Mouse (Mus musculus) hindbrain, embryonic 11.5 days (tissue): ENCODE data around the gene Tpi1. TPM values are rescaled to one million over a fixed set of nuclear protein-coding genes. Genes with fewer than 3 reads are reported as not detected.

Experiments used
- ATAC-seq: fragments of 200-750 bp; cut with Nextera tagmentation; 2 replicates; pipeline ENCODE4 v1.8.0; 2017; ENCODE audit warnings: mild to moderate bottlenecking, moderate TSS enrichment, moderate library complexity; ENCODE audit not compliant: low FRiP score
- DNase-seq: peaks from one replicate; pipeline ENCODE4 v3.0.0-alpha.2; 2015; ENCODE audit warnings: low spot score
- H3K27ac ChIP-seq: fragments of 300-500 bp; sonication (generic); 2 replicates; pipeline ENCODE4 v1.5.1; 2014; ENCODE audit warnings: mild to moderate bottlenecking, low read depth, low read length
- H3K27me3 ChIP-seq: fragments of 300-500 bp; sonication (generic); 2 replicates; pipeline ENCODE4 v1.6.1; 2014; ENCODE audit warnings: mild to moderate bottlenecking, low read length, moderate library complexity, mixed read lengths; ENCODE audit not compliant: control insufficient read depth, insufficient read depth
- H3K36me3 ChIP-seq: fragments of 300-500 bp; sonication (generic); 2 replicates; pipeline ENCODE4 v1.6.1; 2014; ENCODE audit warnings: mild to moderate bottlenecking, low read length, moderate library complexity, mixed read lengths; ENCODE audit not compliant: control insufficient read depth, insufficient read depth
- H3K4me1 ChIP-seq: fragments of 300-500 bp; sonication (generic); replicated peaks from 2 replicates; pipeline ENCODE4 v1.6.1; 2014; ENCODE audit warnings: low read length, mixed read lengths; ENCODE audit not compliant: control insufficient read depth, insufficient read depth
- H3K4me2 ChIP-seq: fragments of 300-500 bp; sonication (generic); replicated peaks from 2 replicates; pipeline ENCODE4 v1.6.1; 2014; ENCODE audit warnings: mild to moderate bottlenecking, low read depth, low read length
- H3K4me3 ChIP-seq: fragments of 300-500 bp; sonication (generic); 2 replicates; pipeline ENCODE4 v1.5.1; 2014; ENCODE audit warnings: low read depth, low read length
- H3K9ac ChIP-seq: fragments of 300-500 bp; sonication (generic); 2 replicates; pipeline ENCODE4 v1.6.1; 2014; ENCODE audit warnings: low read depth, low read length
- H3K9me3 ChIP-seq: fragments of 300-500 bp; sonication (generic); 2 replicates; pipeline ENCODE4 v1.6.1; 2016; ENCODE audit warnings: low read length; ENCODE audit not compliant: control insufficient read depth
- WGBS: fragments of 180-500 bp; shearing (Covaris S2); extraction: QIAGEN DNeasy Blood & Tissue Kit; methylation state at CpG from one replicate; pipeline ENCODE4 v1.1.7; 2014; 5-methylcytosine and 5-hydroxymethylcytosine counted together
- polyA plus RNA-seq: library from polyadenylated mRNA; unstranded; fragments of >200 nt; fragmentation: Nextera tagmentation; extraction: Ambion mirVana; gene quantifications from 2 replicates; pipeline ENCODE4 v1.2.1, GENCODE M21; 2014

Gene Tpi1
- polyA plus RNA-seq, 1 experiment from 2014 or later = 618 TPM

GRCm38 (mm10) chr6:124857840-124858530 lies 43.9 kb upstream of the Tpi1 start:
- H3K27me3 ChIP-seq = no peaks in the 10 kb centered on the region
- H3K36me3 ChIP-seq = no peaks in the 10 kb centered on the region
- H3K9me3 ChIP-seq = no peaks in the 10 kb centered on the region
- no peak for ATAC-seq
- peaks cover 15% of the 10 kb centered on the region for H3K4me1 ChIP-seq
- peak overlapping the region; percentile 95 for H3K4me2 ChIP-seq
- H3K9ac ChIP-seq = peak overlapping the region; percentile 97
- WGBS = 23% methylated on average over 26 of the region's 26 CpGs
- no peak for DNase-seq
- H3K4me3 ChIP-seq = peak overlapping the region; percentile 73
- peak overlapping the region; percentile 94; the same call in 1 of the 2 replicates for H3K27ac ChIP-seq

DNA sequence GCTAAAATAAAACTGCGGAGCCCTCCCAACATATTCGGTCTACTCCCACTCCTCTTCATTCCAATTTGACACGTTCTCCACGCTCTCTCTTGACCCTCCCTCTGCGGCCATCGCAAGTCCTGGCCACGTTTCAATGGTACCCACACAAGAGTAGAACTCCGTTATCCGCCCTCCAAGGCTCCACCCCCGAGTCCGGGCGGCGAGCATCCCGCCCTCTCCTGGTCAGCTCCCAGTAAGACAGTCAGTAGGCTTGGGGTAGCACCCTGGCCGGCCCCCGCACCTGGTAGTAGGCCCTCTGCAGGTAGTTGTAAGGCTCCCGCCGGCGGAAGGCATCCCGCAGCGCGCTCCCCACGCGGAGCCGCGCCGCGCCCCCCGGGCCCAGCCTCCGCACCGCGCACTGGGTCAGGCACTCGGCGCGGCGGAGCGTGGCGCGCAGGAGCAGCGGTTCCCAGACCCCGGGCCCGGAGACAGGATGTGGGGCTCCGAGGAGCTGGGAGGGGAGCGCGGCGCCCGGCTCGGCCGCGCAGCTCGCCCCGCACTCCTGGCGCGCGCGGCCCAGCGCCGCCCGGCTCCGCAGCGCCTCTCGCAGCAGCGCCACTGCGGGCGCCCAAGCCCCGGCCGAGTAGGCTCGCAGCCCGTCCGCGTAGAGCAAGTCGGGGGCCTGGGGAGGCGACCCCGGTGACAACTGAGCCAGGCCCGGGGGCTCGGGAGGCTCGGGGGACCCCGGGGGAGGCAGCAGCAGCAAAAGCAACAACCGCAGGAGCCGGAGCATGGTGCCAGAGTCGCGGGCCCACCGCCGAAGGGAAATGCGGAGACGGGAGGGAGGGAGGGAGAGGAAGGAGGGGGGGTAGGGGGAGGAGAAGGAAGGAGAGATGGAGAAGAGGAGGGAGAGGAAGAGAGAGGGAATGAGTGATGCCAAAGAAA lies 43.1 kb upstream of the Tpi1 start, which contains the start of gene P3h3:
Gene P3h3, minus strand, starts transcription at position 837 of the 924 bp plus-strand sequence.
- Histone ChIP-seq H3K9ac (peak within 1 kb of the TSS; percentile 97), H3K9me3 (no peaks in the 10 kb centered on the region), H3K4me2 (peak within 1 kb of the TSS; percentile 95), H3K4me3 (peak within 1 kb of the TSS; percentile 73), H3K27ac (peak within 1 kb of the TSS; percentile 94), H3K4me1 (peaks cover 11% of the 10 kb centered on the region), H3K36me3 (no peaks in the 10 kb centered on the region), H3K27me3 (no peaks in the 10 kb centered on the region)
- under 1% methylated on average over 74 of the region's 86 CpGs for WGBS
- DNase-seq (peak; percentile 90), ATAC-seq (peak; percentile 88)

DNA sequence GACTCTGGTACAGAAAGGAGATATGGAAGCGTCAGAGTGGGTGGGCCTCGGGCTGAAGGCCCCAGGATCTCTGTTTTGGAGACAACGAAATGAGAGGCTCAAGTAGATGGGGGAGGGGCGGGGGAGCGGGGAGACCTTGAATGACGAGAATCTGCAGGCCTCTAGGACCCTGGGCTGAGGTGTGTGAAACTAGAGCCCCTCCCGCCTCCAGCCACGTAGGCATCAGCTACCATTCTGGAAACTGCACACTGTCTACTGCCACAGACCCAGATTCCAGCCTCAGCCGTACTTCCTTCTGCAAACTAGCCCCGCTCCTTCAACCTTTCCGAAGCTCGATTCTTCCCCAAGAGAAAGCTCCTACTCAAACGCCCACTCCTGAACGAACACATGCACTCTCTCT lies 42.2 kb upstream of the Tpi1 start:
- DNase-seq = peak; percentile 74
- Histone ChIP-seq H3K27me3 (no peaks in the 10 kb centered on the region), H3K4me3 (peak overlapping the region; percentile 73), H3K36me3 (no peaks in the 10 kb centered on the region), H3K4me2 (peak overlapping the region; percentile 95), H3K27ac (peak overlapping the region; percentile 94; the same call in 1 of the 2 replicates), H3K4me1 (peaks cover 3% of the 10 kb centered on the region; the same call in 1 of the 2 replicates), H3K9ac (peak overlapping the region; percentile 97; the same call in 1 of the 2 replicates), H3K9me3 (no peaks in the 10 kb centered on the region)
- WGBS = 11% methylated on average over 13 of the region's 14 CpGs
- peak; percentile 41 for ATAC-seq

DNA sequence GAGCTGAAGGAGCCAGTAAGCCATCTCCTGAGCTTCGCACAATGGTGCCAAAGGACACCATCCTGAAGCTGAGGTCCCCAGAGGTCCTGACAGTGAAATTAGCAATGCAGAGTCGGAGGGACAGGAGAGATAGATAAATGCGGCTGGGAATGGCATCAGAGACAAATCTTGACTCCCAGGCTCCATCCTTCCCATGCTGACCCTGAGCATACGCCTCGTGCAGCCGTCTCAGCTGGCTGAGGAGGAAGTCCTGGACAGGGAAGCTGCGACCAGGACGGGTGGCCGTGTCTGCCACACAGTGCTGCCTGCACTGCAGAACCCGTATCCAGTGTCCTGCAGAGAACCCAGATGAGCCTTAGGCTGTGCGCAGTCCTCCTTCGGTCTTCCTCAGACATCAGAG lies 40.6 kb upstream of the Tpi1 start:
- H3K27me3 ChIP-seq = no peaks in the 10 kb centered on the region
- no peaks in the 10 kb centered on the region for H3K9me3 ChIP-seq
- ATAC-seq (no peak), DNase-seq (no peak)
- no peak overlapping the region for H3K4me3 ChIP-seq
- H3K4me1 ChIP-seq = 0 out of 2 replicates have a peak, but pooled peaks cover 2% of the 10 kb centered on the region
- H3K4me2 ChIP-seq = no peak overlapping the region
- H3K36me3 ChIP-seq = no peaks in the 10 kb centered on the region
- WGBS = 75% methylated on average over 12 of the region's 12 CpGs
- no peak overlapping the region for H3K27ac ChIP-seq
- H3K9ac ChIP-seq = no peak overlapping the region

GRCm38 (mm10) chr6:124850535-124850934 lies 36.4 kb upstream of the Tpi1 start:
- no peaks in the 10 kb centered on the region for H3K36me3 ChIP-seq
- no peak overlapping the region for H3K9ac ChIP-seq
- H3K4me2 ChIP-seq = no peak overlapping the region
- H3K27me3 ChIP-seq = no peaks in the 10 kb centered on the region
- H3K27ac ChIP-seq = no peak overlapping the region
- no peak overlapping the region for H3K4me3 ChIP-seq
- no peaks in the 10 kb centered on the region for H3K4me1 ChIP-seq
- H3K9me3 ChIP-seq = no peaks in the 10 kb centered on the region
- ATAC-seq (no peak), DNase-seq (no peak)
- WGBS = 62% methylated on average over 8 of the region's 8 CpGs

- Histone ChIP-seq H3K9me3 (no peaks in the 10 kb centered on the region), H3K9ac (no peak overlapping the region), H3K4me2 (no peak overlapping the region), H3K4me1 (no peaks in the 10 kb centered on the region), H3K27ac (no peak overlapping the region), H3K4me3 (no peak overlapping the region), H3K27me3 (no peaks in the 10 kb centered on the region), H3K36me3 (no peaks in the 10 kb centered on the region)
- ATAC-seq (peak; percentile 85), DNase-seq (peak; percentile 99)
- 9% methylated on average over 9 of the region's 9 CpGs for WGBS
These were observed 33.2 kb upstream of the Tpi1 start for GRCm38 (mm10) chr6:124847305-124847704.

DNA sequence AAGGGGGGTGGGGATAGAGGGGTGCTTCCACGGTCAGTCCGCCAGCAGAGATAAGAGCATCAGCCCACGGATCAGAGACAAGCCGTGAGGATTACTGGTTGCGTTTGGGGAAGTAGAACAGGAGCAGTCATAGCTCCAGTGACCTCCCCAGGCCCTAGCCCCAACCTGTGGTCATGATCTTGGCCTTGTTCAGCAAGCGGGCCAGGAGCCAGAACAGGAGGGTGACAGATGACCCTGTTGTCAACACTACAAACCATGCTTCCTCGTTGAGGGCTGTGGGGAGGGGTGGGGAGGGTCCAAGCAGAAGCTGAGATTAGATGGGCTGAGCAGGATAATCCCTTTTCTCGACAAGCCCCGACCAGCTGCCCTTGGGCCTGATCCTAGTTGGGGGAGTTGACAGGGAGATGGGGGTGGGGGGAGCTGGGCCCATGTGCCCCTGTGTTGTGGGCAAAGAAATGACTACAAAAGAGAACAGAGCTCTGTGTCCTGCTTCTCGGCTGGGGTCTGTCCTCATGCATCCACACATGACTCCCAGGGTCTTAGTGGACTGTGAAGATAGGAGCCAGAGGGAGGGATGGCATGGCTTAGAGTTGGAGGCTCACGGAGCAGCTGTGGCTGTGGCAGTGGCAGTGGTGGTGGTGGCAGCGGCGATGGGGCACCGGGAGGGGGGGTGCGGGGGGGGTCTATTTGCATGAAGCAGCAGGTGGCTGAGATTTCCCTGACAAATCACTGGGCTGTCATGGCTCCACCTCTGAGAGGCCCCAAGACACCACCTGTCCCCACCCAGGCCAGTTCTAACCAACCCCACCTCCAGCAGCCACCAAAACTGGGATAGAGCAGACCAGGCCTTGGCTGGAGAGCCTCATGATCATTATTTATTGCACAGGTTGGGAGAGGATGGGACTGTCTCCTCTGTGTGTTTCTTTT lies 26.4 kb upstream of the Tpi1 start, which contains the start of gene Gnb3:
Gene Gnb3, minus strand, starts transcription at position 35 of the 927 bp plus-strand sequence.
- Histone ChIP-seq H3K27me3 (no peaks in the 10 kb centered on the region), H3K9ac (peak within 1 kb of the TSS; percentile 3; the same call in 1 of the 2 replicates), H3K27ac (no peak within 1 kb of the TSS), H3K4me1 (peaks cover 5% of the 10 kb centered on the region), H3K4me3 (no peak within 1 kb of the TSS), H3K9me3 (no peaks in the 10 kb centered on the region), H3K36me3 (no peaks in the 10 kb centered on the region; the same call in 1 of the 2 replicates), H3K4me2 (no peak within 1 kb of the TSS)
- no peak for ATAC-seq
- no peak for DNase-seq
- 30% methylated on average over 15 of the region's 15 CpGs for WGBS

GRCm38 (mm10) chr6:124839805-124840204 lies 25.7 kb upstream of the Tpi1 start:
- Histone ChIP-seq H3K27ac (no peak overlapping the region), H3K4me3 (no peak overlapping the region), H3K36me3 (no peaks in the 10 kb centered on the region; the same call in 1 of the 2 replicates), H3K4me1 (peaks cover 5% of the 10 kb centered on the region), H3K27me3 (no peaks in the 10 kb centered on the region), H3K9ac (peak overlapping the region; percentile 3; the same call in 1 of the 2 replicates), H3K4me2 (no peak overlapping the region), H3K9me3 (no peaks in the 10 kb centered on the region)
- ATAC-seq (peak; percentile 43; the same call in 1 of the 2 replicates), DNase-seq (no peak)
- 18% methylated on average over 8 of the region's 8 CpGs for WGBS
